Mouse (Mus musculus): ENCODE results near the gene Cox5b. TPM values are rescaled to one million over a fixed set of nuclear protein-coding genes. Genes with fewer than 3 reads are reported as not detected.

Cox5b gene
- total RNA-seq, 2 experiments from 2014 or later = 610 to 632 TPM

- intact Hi-C loops (cut with DNase I) = no loop called here
- no peak for DNase-seq (ENCODE audit: extremely low spot score in 1 of 2, low spot score in 2 of 2)
Measured at GRCm38 (mm10) chr1:36743046-36743445, 51.8 kb downstream of the Cox5b start.

Small RNAs within 50 kb of the gene (microRNA-seq; reads per million reads assigned to microRNA genes)
- gene Gm24133 = not detected

Other genes with a start within 250 kb of the Cox5b start
- 10 to 100 TPM; 37.8 to 40.5 TPM for gene Lman2l, start 246.2 kb upstream of the Cox5b start, total RNA-seq (2021)
- 10 to 100 TPM; 12.7 to 13.7 TPM for gene Cnnm4, start 219.8 kb upstream of the Cox5b start, total RNA-seq (2021)
- gene Cnnm3, start 179.6 kb upstream of the Cox5b start, total RNA-seq (2021) = 10 to 100 TPM; 30.3 to 34.1 TPM
- 1 to 10 TPM; 5.3 to 5.8 TPM for gene Ankrd23, start 154.6 kb upstream of the Cox5b start, total RNA-seq (2021)
- gene Gm42417, start 152.0 kb upstream of the Cox5b start, total RNA-seq (2021) = under 1 TPM in 1 of 2 experiments, not detected in 1; 0.49 TPM
- 10 to 100 TPM; 13.4 to 18.1 TPM for gene Ankrd39, start 144.0 kb upstream of the Cox5b start, total RNA-seq (2021)
- 10 to 100 TPM; 20.9 to 27.4 TPM for gene Sema4c, start 133.1 kb upstream of the Cox5b start, total RNA-seq (2021)
- gene Fam178b, start 8.3 kb upstream of the Cox5b start, total RNA-seq (2021) = under 1 TPM in 1 of 2 experiments, not detected in 1; 0.69 TPM
- under 1 TPM; 0.71 to 0.81 TPM for gene 4933424G06Rik, start 18.7 kb downstream of the Cox5b start, total RNA-seq (2021)
- gene Actr1b, start 23.0 kb downstream of the Cox5b start, total RNA-seq (2021) = 100 to 1,000 TPM; 202 to 213 TPM
- 1 to 10 TPM; 2.3 TPM for gene Zap70, start 70.3 kb downstream of the Cox5b start, total RNA-seq (2021)